Comparison of ENCODE assay signal across 8 mouse cellular contexts in genomic region chr11:53430300-53430669, GRCm38 (mm10). TPM values are rescaled to one million over a fixed set of nuclear protein-coding genes. Genes with fewer than 3 reads are reported as not detected.
DNase-seq lines count a peak whose midpoint lies in the region; ATAC-seq lines count a peak whose summit lies in the region.

No protein-coding gene starts in this region.

- ATAC-seq in inflammation-experienced regulatory T-cells, adult 6 months, result peak; percentile 28
- peak; percentile 63 for ATAC-seq in midbrain, embryonic 15.5 days (replicated peaks)

- no peaks in the 10 kb centered on the region for H3K9me3 ChIP-seq in midbrain, embryonic 15.5 days

- peak overlapping the region; percentile 77 for H3K4me2 ChIP-seq in midbrain, embryonic 15.5 days

- WGBS in midbrain, embryonic 15.5 days, result under 1% methylated on average over 34 of the region's 34 CpGs

- no peaks in the 10 kb centered on the region for H3K27me3 ChIP-seq in midbrain, embryonic 15.5 days (replicated peaks)

- peaks cover 9% of the 10 kb centered on the region; the same call in 1 of the 2 replicates for H3K36me3 ChIP-seq in midbrain, embryonic 15.5 days (replicated peaks)

- H3K4me3 ChIP-seq in midbrain, embryonic 15.5 days, result peak overlapping the region; percentile 65

- H3K27ac ChIP-seq in midbrain, embryonic 15.5 days, result peak overlapping the region; percentile 82

- peak; percentile 65 for DNase-seq in adrenal gland, adult 8-10 months
- no peak for DNase-seq in adrenal gland, adult (ENCODE audit: inconsistent age in 2 of 2, low spot score in 1 of 2)
- peak; percentile 14 for DNase-seq in ovary, postnatal 14 days (ENCODE audit: low spot score)
- DNase-seq in ovary, postnatal 36 days (ENCODE audit: low spot score), result no peak
- no peak for DNase-seq in kidney, adult 9 months
- no peak for DNase-seq in retina, embryonic 14.5 days (ENCODE audit: low spot score)

- peak overlapping the region; percentile 74 for H3K9ac ChIP-seq in midbrain, embryonic 15.5 days

- H3K4me1 ChIP-seq in midbrain, embryonic 15.5 days, result peaks cover 15% of the 10 kb centered on the region

RNA-seq across cellular contexts. Expression of gene Uqcrq, which starts 0.3 kb away (rescaled TPM):
- 100 to 1,000 TPM; 496 to 883 (median 741) TPM for total RNA-seq in adrenal gland, adult 8-10 months (2022)
- 100 to 1,000 TPM; 384 to 446 (median 387) TPM for polyA plus RNA-seq in inflammation-experienced regulatory T-cells, adult 6 months (2017; shearing (Covaris generic))
- polyA plus RNA-seq in midbrain, embryonic 15.5 days (2015; fragmentation: Nextera tagmentation; extraction: Ambion mirVana), result 645 and 649 TPM in 2 replicates

RNA-seq across cellular contexts. Expression of gene Gdf9, which starts 0.5 kb away (rescaled TPM):
- 1 to 10 TPM in 2 of 4 experiments, under 1 TPM in 2; 0.37 to 2.9 (median 0.99) TPM for total RNA-seq in adrenal gland, adult 8-10 months (2022)
- not detected for polyA plus RNA-seq in inflammation-experienced regulatory T-cells, adult 6 months (2017; shearing (Covaris generic))
- polyA plus RNA-seq in midbrain, embryonic 15.5 days (2015; fragmentation: Nextera tagmentation; extraction: Ambion mirVana), result 3.5 and 4.0 TPM in 2 replicates

RNA-seq across cellular contexts. Expression of gene Leap2, which starts 7.3 kb away (rescaled TPM):
- total RNA-seq in adrenal gland, adult 8-10 months (2022), result not detected
- polyA plus RNA-seq in inflammation-experienced regulatory T-cells, adult 6 months (2017; shearing (Covaris generic)), result under 1 TPM in 2 of 3 experiments, not detected in 1; 0.67 to 0.96 TPM
- polyA plus RNA-seq in midbrain, embryonic 15.5 days (2015; fragmentation: Nextera tagmentation; extraction: Ambion mirVana), result 0.35 TPM in 1 of 2 replicates, not detected in the other

RNA-seq across cellular contexts. Expression of gene Gm10447, which starts 26.6 kb away (rescaled TPM):
- under 1 TPM in 3 of 4 experiments, not detected in 1; 0.21 to 0.59 (median 0.48) TPM for total RNA-seq in adrenal gland, adult 8-10 months (2022)
- polyA plus RNA-seq in inflammation-experienced regulatory T-cells, adult 6 months (2017; shearing (Covaris generic)), result not detected
- polyA plus RNA-seq in midbrain, embryonic 15.5 days (2015; fragmentation: Nextera tagmentation; extraction: Ambion mirVana), result 0.09 TPM in 1 of 2 replicates, not detected in the other

RNA-seq across cellular contexts. Expression of gene Shroom1, which starts 26.7 kb away (rescaled TPM):
- 1 to 10 TPM; 2.6 to 10.0 (median 7.4) TPM for total RNA-seq in adrenal gland, adult 8-10 months (2022)
- polyA plus RNA-seq in inflammation-experienced regulatory T-cells, adult 6 months (2017; shearing (Covaris generic)), result under 1 TPM in 1 of 3 experiments, not detected in 2; 0.10 TPM
- 3.5 and 3.7 TPM in 2 replicates for polyA plus RNA-seq in midbrain, embryonic 15.5 days (2015; fragmentation: Nextera tagmentation; extraction: Ambion mirVana)

Comparison
In these comparisons a context has a peak if more than half of its experiments do, and no peak if none do; other contexts are left out.
1. DNase-seq: peak in adrenal gland, adult 8-10 months (single experiment) and ovary, postnatal 14 days (single experiment); none in adrenal gland, adult (0 of 2), ovary, postnatal 36 days (single experiment), kidney, adult 9 months (single experiment) and retina, embryonic 14.5 days (single experiment).